Mouse (Mus musculus): Measurements from ENCODE around the gene Gm20518.

GRCm38 (mm10) chr16:17872995-17873394 is 18.5 kb downstream of the Gm20518 start:
- TF ChIP-seq CTCF (IDR thresholded peaks at IDR 0.05; ENCODE audit: low read depth, low read length) (no peak), POLR2A (IDR thresholded peaks at IDR 0.05; ENCODE audit: extremely low read depth, insufficient read depth, low read length) (no peak)
